Mouse (Mus musculus) layer of hippocampus, postnatal 14 days (tissue): ENCODE measurements at regions not wholly inside any gene's neighbourhood (a gene's known extent, or its start where the extent isn't known, plus 50 kb on each side); places are given as distances from the start of the nearest gene placed in this dataset.
A peak's percentile ranks its signal among the peaks of the same experiment; 100 is the strongest.

Experiments
- DNase-seq, 2 experiments: peaks; one replicate each; pipeline ENCODE4 v3.0.0; 2021 to 2022; ENCODE audit warnings: low spot score in 2 of 2, mixed read lengths in 1 of 2

DNA sequence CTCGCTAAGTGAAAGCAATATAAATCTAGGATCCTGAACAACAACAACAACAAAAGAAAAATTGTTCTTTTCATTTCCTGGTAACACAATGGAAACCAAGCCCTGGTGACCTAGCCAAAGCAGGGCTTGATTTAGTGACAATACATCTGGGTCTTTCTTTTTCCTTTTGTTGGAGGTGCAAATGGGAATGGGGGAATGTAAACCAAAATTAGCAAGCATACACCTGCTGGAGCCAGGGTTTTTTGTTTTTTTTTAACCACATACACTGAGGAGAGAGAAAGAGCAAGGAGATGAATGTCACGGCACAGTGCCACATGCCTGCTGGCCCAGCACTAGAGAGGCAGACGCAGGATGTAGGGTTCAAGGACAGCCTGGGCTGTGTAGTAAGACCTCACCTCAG lies 275.6 kb upstream of the Castor2 start:
- no peak for DNase-seq

DNA sequence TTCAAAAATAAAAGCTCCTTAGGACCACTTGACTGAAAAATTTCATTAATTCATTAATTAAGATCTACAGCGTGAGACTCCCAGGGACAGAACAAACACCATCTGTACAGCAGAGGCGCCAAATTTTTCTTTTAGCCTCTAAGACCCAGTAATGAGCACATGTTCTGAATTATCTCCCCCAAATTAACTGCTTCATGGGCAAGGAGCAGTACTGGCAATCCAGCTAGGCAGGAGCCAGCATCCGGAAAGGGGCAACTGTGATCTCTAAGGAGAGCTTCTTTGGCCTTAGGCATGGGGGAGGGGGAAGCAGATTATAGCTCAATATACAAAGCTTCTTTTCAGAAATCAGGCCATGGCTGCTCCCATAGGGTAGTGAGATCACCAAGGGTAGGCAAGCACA lies 278.2 kb upstream of the Castor2 start:
- DNase-seq, result peak in 1 of 2 experiments; percentile 63

DNA sequence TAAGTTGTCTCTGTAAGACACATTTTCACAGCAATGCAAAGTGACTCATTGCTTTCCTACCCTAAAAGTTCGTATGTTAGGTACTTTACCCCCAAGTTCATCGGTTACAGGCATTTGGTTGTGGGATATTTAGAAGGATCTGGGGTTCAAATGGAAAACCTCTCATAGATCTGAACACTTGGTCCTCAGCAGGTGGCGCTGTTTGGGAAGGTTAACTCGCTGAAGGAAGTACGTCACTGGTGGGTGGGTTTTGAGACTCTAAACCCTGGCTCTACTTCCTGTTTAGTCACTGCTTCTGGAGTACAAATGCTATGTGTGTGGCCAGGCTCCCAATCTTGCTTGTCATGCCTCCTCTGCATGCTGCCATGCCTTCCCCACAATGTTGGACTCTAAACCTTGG lies 284.0 kb upstream of the Castor2 start:
- no peak for DNase-seq

DNA sequence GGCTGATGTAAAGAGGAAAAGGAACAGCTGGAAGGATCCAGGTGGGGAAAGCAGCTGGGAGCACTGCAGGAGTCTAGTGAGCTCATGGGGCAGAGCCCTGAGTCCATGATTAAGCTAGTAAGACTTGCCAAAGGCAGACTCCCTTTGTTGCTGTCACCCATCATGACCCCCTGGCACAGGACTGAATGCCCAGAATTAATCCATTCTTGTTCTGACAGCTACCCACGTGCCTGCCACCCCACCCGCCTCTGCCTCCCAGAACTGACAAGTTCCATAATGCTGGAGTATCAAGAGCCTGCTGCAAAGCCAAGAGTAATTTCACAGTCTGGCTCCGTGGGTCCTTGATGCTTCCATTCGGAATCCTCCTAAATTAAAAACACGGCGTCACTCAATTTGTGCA lies 285.1 kb upstream of the Castor2 start:
- DNase-seq, result peak in 1 of 2 experiments; percentile 12

DNA sequence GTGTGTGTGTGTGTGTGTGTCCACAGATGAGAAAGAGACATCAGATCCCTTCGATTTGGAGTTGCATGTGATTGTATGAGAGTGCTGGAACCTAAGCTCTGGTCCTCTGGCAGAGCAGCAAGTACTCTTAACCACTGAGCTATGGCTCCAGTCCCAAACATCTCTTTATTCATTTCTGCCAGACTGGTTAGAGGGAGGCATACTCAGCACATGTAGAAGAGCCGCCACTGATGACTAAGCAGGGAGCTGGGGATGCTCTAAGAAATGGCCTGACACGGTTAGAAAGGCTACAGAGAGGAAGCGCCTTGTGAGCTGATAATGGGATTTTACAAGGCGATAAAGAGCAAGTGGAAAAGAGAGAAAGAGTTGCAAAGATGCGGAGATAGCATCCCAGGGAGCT lies 287.3 kb upstream of the Castor2 start:
- no peak for DNase-seq

DNA sequence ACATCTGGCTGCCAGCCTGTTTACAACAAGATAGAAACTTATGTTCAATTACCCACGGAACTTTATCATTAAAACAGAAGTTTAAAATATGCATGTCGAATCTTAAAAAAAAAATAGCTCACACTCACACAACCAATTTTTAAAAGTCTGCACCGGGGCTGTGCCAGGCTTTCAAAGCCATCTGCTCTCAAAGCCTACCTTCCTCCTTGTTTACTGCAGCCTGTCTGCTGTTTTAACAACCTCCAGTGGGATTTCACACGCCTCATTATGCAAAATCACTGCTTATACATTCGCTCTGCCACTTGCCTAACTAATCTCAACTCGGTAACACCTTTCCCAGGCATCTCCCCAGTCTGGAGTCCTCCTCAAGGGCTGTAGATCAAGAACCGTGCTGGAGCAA lies 292.6 kb upstream of the Castor2 start:
- DNase-seq, result peak; percentile 43

DNA sequence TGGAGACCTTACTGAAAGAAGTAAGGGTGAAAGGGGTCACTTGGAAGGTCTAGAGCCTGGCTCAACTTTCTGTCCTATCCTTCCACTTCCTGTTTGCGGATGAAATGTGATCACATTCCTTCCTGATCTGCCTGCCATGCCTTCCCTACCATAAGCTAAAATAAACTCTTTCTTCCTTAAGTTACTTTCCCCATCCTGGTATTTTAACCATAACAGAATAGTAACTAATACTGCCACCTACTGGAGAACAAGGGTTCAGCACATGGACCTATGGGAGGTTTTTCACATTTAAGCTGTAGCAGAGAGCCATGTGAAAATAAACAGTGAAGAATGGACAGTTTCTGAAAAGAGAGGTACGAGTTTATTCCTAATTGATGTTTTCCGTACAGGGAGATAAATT lies 297.5 kb upstream of the Castor2 start:
- DNase-seq, result no peak

DNA sequence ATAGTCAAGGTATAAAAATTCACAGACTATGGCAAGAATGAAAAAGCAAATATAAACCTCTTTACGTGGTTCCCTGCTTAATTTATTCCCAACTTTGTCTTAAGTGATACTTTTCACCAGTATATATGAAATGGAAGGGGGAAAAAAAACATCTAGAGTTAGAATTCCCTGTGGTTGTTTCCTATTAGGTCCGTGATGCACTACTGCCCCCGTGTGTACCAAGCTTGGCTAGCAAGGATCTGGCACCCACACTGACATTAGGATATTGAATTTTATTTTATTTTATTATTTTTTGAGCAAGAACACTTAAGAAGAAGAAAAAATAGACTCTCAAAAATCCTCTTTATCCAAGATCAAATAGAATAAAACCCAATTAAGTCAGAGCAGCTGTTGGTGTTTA lies 303.9 kb upstream of the Castor2 start:
- DNase-seq, result peak; percentile 56 to 78

DNA sequence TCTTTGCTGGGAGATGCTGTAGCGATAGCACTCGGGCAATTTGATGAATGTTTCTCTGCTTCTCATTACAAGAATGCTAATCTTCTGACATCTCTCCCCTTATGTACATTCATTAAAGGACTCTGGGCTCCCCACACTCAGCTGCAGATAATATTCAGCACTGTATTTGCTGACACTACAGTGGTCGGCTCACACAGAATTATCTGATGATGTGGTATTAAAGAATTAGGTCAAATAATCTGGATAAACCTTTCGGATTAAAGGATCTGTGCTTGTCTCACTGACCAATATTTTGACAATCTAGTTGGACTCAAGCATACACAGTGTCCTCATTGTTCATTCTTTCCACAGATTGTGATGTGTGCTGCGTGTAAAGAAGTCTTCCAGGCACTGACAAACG lies 308.8 kb upstream of the Castor2 start:
- no peak for DNase-seq

DNA sequence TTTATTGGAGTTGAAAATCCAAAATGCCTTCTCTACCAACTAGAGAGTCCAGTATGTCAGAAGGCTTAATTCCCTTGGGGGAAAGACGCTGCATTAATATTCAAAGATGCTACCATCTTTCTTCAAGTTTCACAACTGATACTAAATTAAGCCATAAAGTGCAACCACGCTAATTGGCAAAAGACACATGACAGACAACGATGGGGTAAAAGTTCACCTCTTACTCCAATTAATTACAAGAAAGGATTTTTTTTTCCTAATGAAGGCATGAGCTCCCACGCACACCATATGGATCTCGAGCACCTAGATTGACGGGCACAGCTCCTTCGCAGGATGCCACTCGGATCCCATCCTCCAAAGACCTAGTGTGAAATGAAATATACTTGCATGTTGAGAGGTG lies 311.5 kb upstream of the Castor2 start:
- no peak for DNase-seq

DNA sequence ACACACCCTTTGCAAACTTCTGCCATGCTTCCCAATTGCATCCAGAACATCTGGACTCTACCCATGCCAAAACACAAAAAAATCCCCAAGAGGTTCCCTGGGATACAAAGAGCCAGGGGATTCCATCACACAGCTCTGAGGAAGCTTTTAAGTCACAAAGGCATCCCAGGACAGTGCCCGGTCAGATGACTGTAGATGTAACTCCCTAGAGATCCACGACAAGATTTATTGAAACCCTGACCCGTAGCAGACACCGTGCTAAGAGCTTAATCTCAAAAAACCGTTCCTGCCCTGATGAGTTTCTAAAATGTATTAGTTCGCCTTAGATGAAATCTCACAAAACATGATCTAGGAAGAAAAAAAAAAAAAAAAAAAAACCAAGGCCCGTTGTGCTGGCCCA lies 312.0 kb upstream of the Castor2 start:
- DNase-seq, result no peak

DNA sequence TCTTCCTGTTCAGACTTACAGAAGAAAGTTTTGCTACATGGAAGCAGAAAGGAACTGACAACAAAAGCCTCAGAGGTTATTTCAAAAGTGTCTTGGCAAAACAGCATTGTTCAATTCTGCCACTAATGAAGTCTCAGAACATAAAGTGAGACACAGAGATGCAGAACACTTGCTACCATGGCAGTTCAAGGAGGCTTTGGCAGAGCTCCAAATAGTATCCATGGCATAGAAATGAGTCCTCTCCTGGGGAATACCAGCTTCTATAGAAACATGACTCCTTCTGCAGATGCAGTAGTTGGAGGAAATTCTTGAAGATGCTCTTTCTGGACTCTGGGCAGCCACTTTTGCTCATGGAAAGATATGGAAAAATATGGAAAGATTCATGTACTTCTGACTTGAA lies 322.9 kb upstream of the Castor2 start:
- no peak for DNase-seq

DNA sequence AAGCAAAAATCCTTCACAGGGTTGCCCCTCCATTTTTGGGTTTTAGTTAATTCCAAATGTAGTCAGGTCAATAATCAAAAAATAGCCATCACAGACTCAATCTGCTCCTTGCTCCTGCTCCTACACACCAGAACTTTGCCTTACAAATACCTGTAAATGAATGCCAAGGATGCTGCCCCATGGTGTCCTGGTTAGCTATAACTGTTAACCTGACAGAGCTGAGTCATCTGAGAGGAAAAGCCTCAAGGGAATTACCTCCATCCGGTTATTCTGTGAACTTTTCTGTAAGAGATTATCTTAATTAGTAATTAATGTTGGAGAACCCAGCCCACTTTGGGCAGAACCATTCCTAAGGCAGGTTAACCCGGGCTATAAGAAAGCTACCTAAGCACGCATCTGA lies 325.4 kb upstream of the Castor2 start:
- DNase-seq, result no peak

DNA sequence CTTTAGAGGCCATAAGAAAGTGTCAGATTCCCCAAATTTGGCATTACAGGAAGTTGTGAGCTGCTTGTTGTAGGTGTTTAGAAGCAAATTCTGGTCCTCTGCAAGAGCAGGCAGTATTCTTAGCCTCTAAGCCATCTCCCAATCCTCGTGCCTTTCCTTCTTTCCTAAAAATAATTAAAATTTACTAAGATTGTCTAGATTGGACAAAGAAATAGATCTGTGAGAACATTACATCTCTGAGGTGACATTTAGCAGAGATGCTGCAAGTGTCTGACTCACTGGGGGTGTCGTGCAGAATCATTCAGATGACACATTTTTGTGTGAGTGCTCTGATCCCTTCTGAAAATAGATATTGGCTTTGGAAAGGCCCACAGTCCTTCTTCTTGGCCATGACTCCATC lies 330.7 kb upstream of the Castor2 start:
- no peak for DNase-seq

DNA sequence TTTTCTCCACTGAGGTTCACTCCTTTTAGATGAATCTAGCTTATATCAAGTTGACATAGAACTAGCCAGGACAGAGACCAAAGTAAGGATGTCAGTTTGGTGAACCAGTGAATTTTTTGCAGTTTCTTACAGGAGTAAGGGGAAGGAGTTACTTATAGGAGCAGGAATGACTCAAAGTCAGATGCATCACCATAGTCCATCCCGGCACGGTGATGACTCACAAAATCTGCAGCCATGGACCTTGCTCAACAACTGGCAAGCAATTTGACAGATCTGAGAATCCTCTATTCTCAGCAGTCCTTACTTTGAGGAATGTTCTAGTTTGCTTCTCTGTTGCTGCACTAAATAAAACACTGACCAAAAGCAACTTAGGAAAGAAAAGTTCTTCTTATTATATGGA lies 341.7 kb upstream of the Castor2 start:
- no peak for DNase-seq

DNA sequence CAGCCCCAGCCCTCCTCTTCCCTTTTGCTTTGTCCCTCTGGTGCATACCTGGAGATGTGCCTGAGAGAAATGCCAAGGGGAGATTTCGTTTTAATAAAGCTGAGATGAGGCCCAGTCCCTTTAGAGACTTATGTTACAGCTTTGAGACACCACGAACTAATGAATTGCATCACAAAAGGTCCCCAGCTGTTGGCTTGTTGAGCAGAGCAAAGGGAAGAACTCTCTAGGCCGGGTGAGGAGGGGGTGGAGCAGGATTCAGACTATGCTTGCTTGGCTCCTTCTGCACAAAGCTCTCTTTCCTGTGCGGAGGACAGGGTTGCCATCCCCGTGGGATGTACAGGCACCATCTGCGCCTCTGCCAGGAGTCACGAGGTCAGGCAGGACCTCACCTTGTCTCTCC lies 345.3 kb upstream of the Castor2 start:
- DNase-seq, result no peak

DNA sequence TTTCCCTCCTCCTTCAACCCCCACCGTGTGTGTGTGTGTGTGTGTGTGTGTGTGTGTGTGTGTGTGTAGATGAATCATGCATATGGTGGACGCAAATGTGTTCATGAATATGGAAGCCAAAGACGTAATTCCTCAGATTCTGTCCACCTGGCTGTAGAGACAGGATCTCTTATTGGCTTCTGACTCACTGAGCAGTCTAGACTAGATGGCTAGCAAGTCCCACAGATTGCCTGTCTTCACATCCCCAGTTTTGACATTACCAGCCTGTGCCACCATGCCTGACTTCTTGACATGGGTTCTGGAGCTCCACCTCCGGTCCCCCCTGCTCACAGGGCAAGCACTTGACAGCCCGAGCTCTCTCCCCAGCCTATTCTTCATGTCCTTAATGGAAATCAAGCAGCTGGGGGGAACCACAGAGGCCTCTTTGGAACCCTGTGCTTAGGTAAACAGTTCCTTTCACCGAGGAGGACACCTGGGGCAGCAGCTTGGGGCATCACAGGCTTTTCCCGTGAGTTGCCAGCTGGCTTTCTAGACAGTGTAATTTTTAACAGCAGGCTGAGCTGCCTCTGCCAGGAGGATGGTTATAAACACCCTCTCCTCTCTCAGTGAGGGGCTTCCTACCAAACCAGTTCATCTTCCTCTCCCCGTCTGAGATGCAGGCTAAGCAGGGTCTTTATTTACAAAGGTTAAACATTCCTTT lies 345.9 kb upstream of the Castor2 start:
- peak; percentile 55 to 69 for DNase-seq

DNA sequence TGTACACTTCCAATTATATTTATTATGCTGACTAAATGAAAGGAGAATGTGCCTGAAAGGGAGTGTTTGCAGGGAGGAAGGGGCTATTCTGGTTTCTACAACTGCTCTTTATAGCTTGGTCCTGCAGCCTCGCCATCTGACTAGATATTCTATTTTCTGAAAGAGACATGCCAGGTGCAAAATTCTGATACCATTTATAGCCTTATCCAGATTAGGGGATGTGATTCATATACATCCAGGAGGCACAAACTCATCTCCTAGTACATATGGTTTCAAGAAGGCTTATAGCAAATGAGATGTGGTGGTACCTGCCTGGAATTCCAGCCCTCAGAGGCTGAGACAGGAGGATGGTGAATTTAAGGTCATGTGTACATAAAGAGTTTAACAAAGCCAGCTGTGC lies 352.6 kb upstream of the Castor2 start:
- no peak for DNase-seq

DNA sequence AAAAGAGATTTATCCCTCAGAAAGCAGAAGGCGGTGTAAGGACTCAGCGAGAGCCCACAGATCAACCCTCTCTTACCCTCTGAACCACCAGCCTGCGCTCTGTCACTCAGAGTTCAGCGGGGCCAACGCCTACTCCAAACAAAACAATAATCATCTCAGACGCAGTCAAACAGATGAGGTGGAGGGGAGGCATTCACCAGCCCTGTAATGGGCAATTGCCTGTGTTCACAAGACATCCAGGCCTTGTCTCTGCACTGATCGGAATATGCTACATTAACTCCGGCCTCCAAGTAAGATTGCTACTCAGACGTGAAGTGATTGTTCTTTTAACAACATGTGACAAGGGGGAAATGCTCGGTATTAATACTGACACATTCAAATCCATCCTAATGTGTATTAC lies 353.1 kb upstream of the Castor2 start:
- DNase-seq, result no peak

DNA sequence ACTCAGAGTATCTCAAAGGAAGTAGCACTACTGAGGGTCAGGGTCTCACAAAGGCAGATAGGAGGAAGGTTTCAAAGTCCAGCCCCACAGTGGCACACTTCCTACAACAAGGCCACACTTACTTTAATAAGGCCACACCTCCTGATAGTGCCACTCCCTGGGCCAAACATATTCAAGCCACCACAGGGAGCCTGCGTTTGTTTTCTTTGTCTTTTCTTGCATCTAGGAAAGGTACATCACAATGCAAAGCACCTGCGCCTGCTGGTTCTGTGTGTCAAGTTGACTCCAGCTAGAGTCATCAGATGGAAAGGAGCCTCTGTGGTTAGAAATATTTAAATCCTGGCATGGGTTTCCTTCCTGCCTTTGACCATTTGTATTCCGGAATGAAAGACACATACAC lies 355.4 kb upstream of the Castor2 start:
- DNase-seq, result no peak

DNA sequence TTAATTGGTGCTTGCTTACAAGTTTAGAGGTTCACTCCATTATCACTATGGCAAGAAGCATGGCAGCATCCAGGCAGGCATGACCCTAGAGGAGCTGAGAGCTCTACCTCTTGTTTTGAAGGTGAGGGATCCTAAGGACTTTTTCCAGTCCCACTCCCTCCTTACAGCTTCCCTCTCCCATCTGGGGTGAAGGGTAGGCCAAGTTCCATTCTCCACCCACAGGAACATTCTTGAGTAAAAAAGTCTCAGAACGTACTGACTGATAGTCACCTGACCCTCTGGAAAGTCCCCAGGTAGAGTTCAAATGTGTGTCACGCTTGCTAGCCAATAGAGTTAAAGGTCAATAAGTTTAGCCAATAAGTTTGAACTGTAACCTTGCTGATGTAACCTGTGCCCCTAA lies 355.9 kb upstream of the Castor2 start:
- no peak for DNase-seq

DNA sequence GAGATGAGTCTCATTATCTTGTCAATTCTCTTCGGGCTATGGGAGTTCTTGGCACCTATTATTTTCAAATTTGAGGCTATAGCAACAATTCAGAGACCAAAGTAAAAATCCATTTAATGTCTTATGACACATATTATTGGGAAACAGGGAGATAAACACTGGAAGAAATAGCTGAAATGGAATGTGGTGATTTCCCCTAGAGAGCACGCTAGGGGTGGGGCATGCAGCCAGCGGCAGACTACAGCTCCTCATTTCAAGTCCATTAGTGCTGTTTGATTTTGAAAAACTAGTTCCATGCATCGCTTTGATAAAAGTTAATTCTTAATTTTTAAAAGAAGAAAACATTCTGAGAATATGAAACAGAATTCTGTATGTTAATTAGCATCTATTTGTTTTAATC lies 367.6 kb upstream of the Castor2 start:
- DNase-seq, result no peak

DNA sequence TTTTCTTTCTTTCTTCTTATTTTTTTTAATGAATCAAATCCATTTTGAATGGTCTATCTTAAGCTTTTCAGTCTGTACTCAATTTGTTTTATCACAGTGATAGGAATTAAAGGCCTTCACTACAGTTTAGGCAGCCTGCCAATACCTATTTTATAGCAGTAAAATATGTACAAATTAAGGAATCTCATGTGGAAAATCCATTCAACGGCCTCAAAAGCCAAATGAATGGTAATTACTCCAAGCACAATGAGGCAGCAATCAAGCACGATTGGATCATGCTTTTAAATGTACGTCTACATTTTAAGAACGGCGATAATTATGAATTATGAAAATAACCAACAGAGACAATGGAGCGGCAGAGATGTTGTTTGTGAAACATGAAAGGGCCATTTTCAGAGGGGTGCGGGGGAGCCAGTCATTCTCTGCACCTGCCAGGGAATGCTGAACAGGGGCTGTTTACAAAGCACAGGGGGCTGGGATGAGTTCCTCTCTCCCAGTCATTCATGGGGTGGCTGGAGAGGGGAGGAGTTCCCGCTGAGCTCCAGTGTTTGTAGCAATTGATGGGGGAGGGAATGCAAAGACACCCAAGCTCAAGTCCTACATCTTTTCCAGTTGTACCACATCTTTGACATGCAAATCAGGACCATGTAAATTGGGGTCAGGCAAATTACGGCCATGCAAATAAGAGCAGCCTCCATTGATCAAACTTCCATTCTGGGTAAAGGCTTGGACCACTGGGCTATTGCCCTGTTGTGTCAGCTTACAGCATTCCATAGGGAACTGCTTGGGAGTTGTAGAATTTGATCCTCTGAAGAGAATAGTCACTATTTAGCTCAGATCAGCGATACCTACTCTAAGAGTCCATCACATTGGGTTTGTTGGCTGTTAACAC lies 381.1 kb upstream of the Castor2 start:
- peak; percentile 8 to 18 for DNase-seq
